ENCODE assay signal across 9 mouse cellular contexts in genomic region chr10:95117041-95117730, GRCm38 (mm10).
DNase-seq lines count a peak whose midpoint lies in the region; ATAC-seq and TF ChIP-seq lines count a peak whose summit lies in the region.
"Had no signal": no experiment of that assay in that cellular context is flagged by ENCODE, and none has a peak within 500 bp of the region (broad histone marks: within the 10 kb centered on the region; RNA-seq: fewer than 3 reads in every experiment).

No protein-coding gene starts in this region.

- TF ChIP-seq EP300 in liver, postnatal 0 days (IDR thresholded peaks at IDR 0.05; ENCODE audit: low read depth): peak; percentile 55; the same call in 1 of the 2 replicates

- WGBS in liver, postnatal 0 days (ENCODE audit: insufficient replicate concordance): 62% methylated on average over 6 of the region's 6 CpGs
- WGBS in forebrain, postnatal 0 days: 27% methylated on average over 6 of the region's 6 CpGs

- H3K27ac ChIP-seq in liver, postnatal 0 days (ENCODE audit: low read depth): no peak overlapping the region
- H3K27ac ChIP-seq in forebrain, postnatal 0 days (ENCODE audit: low read depth, low read length): no peak overlapping the region

- H3K4me3 ChIP-seq in liver, postnatal 0 days (ENCODE audit: low read depth, low read length): no peak overlapping the region
- H3K4me3 ChIP-seq in forebrain, postnatal 0 days (ENCODE audit: low read depth, low read length): no peak overlapping the region

- no peak for DNase-seq in liver, postnatal 0 days
- DNase-seq in liver: no peak
- peak; percentile 78 for DNase-seq in forebrain, postnatal 0 days
- peak; percentile 64 to 73 for DNase-seq in kidney, adult 8-10 months
- DNase-seq in ovary, postnatal 14 days (ENCODE audit: low spot score): peak; percentile 40
- DNase-seq in right cerebral cortex, postnatal 36 days (ENCODE audit: low spot score in 2 of 2): no peak
- DNase-seq in left cerebral cortex, postnatal 10 days (ENCODE audit: extremely low spot score in 1 of 2, low spot score in 2 of 2): no peak
- no peak for DNase-seq in spleen, postnatal 4 days (ENCODE audit: low spot score in 2 of 2)
- DNase-seq: right cerebral cortex, postnatal 4 days had no signal

- no peak overlapping the region for H3K4me2 ChIP-seq in liver, postnatal 0 days (ENCODE audit: low read depth, low read length)
- no peak overlapping the region for H3K4me2 ChIP-seq in forebrain, postnatal 0 days (ENCODE audit: low read depth)

- intact Hi-C loops in left cerebral cortex, postnatal 10 days (cut with DNase I): no loop called here

- no peak overlapping the region for H3K9ac ChIP-seq in liver, postnatal 0 days (replicated peaks)
- no peak overlapping the region for H3K9ac ChIP-seq in forebrain, postnatal 0 days

- no peaks in the 10 kb centered on the region for H3K27me3 ChIP-seq in liver, postnatal 0 days (ENCODE audit: insufficient read depth, low read length)
- no peaks in the 10 kb centered on the region for H3K27me3 ChIP-seq in forebrain, postnatal 0 days (ENCODE audit: insufficient read depth, low read length)

- no peak for TF ChIP-seq CTCF in liver, postnatal 0 days (IDR thresholded peaks at IDR 0.05; ENCODE audit: low read depth)
- no peak for TF ChIP-seq CTCF in forebrain, postnatal 0 days (IDR thresholded peaks at IDR 0.05; ENCODE audit: low read depth)

- peaks cover 3% of the 10 kb centered on the region; the same call in 1 of the 2 replicates for H3K4me1 ChIP-seq in liver, postnatal 0 days (ENCODE audit: insufficient read depth)
- H3K4me1 ChIP-seq in forebrain, postnatal 0 days (ENCODE audit: insufficient read depth): peaks cover 5% of the 10 kb centered on the region; the same call in 1 of the 2 replicates

- H3K9me3 ChIP-seq in liver, postnatal 0 days (ENCODE audit: low read length): no peaks in the 10 kb centered on the region
- H3K9me3 ChIP-seq in forebrain, postnatal 0 days (ENCODE audit: low read length): no peaks in the 10 kb centered on the region

- no peaks in the 10 kb centered on the region for H3K36me3 ChIP-seq in liver, postnatal 0 days (replicated peaks; ENCODE audit: insufficient read depth, low read length)
- no peaks in the 10 kb centered on the region for H3K36me3 ChIP-seq in forebrain, postnatal 0 days (ENCODE audit: insufficient read depth)

- peak; percentile 31 for ATAC-seq in liver, postnatal 0 days
- peak; percentile 43; the same call in 1 of the 2 replicates for ATAC-seq in forebrain, postnatal 0 days

Comparison
In these comparisons a context has a peak if more than half of its experiments do, and no peak if none do; other contexts are left out.
1. DNase-seq: peak in forebrain, postnatal 0 days (single experiment), kidney, adult 8-10 months (2 of 2) and ovary, postnatal 14 days (single experiment); none in liver, postnatal 0 days (single experiment), liver (single experiment), right cerebral cortex, postnatal 36 days (0 of 2), left cerebral cortex, postnatal 10 days (0 of 2) and spleen, postnatal 4 days (0 of 2).